Mouse (Mus musculus) liver, embryonic 11.5 days (tissue): ENCODE results near the gene Klhl33. TPM values are rescaled to one million over a fixed set of nuclear protein-coding genes. Genes with fewer than 3 reads are reported as not detected.

Source experiments
- polyA plus RNA-seq: library from polyadenylated mRNA; unstranded; fragments of >200 nt; fragmentation: Nextera tagmentation; extraction: Ambion mirVana; gene quantifications from 2 replicates; pipeline ENCODE4 v1.2.1, GENCODE M21; 2014

The Klhl33 gene
- polyA plus RNA-seq, 1 experiment from 2014 or later, result 0.34 TPM

Other genes starting within 250 kb of the Klhl33 start
- not detected in 2 replicates for gene Olfr747, start 204.3 kb downstream of the Klhl33 start, polyA plus RNA-seq
- not detected in 2 replicates for gene Olfr748, start 190.1 kb downstream of the Klhl33 start, polyA plus RNA-seq
- gene Olfr749, start 152.4 kb downstream of the Klhl33 start, polyA plus RNA-seq, result not detected in 2 replicates
- 43.5 and 44.6 TPM in 2 replicates for gene Ttc5, start 112.0 kb downstream of the Klhl33 start, polyA plus RNA-seq
- gene Ccnb1ip1, start 89.8 kb downstream of the Klhl33 start, polyA plus RNA-seq, result not detected in 2 replicates
- 76.7 and 77.5 TPM in 2 replicates for gene Parp2, start 89.7 kb downstream of the Klhl33 start, polyA plus RNA-seq
- 4.6 and 5.5 TPM in 2 replicates for gene Tep1, start 26.9 kb downstream of the Klhl33 start, polyA plus RNA-seq
- 116 and 119 TPM in 2 replicates for gene Osgep, start 27.4 kb upstream of the Klhl33 start, polyA plus RNA-seq
- 251 and 267 TPM in 2 replicates for gene Apex1, start 27.5 kb upstream of the Klhl33 start, polyA plus RNA-seq
- gene Pip4p1, start 33.3 kb upstream of the Klhl33 start, polyA plus RNA-seq, result 36.9 and 42.2 TPM in 2 replicates
- gene Pnp, start 33.6 kb upstream of the Klhl33 start, polyA plus RNA-seq, result 86.7 and 87.7 TPM in 2 replicates
- gene Gm49342, start 47.0 kb upstream of the Klhl33 start, polyA plus RNA-seq, result not detected in 2 replicates
- gene Pnp2, start 58.5 kb upstream of the Klhl33 start, polyA plus RNA-seq, result 2.8 and 2.9 TPM in 2 replicates
- gene Rnase10, start 110.2 kb upstream of the Klhl33 start, polyA plus RNA-seq, result not detected in 2 replicates
- not detected in 2 replicates for gene Rnase9, start 144.4 kb upstream of the Klhl33 start, polyA plus RNA-seq
- not detected in 2 replicates for gene Rnase11, start 152.7 kb upstream of the Klhl33 start, polyA plus RNA-seq
- 1.4 and 1.6 TPM in 2 replicates for gene Rnase12, start 160.2 kb upstream of the Klhl33 start, polyA plus RNA-seq
- not detected in 2 replicates for gene Olfr750, start 176.9 kb upstream of the Klhl33 start, polyA plus RNA-seq
- gene Rnase4, start 193.6 kb upstream of the Klhl33 start, polyA plus RNA-seq, result 13.3 and 13.6 TPM in 2 replicates
- 3.6 and 4.0 TPM in 2 replicates for gene Ang, start 193.6 kb upstream of the Klhl33 start, polyA plus RNA-seq
- gene Eddm3b, start 216.9 kb upstream of the Klhl33 start, polyA plus RNA-seq, result not detected in 2 replicates
- 3.2 and 4.2 TPM in 2 replicates for gene Rnase6, start 226.4 kb upstream of the Klhl33 start, polyA plus RNA-seq
- not detected in 2 replicates for gene Rnase1, start 249.3 kb upstream of the Klhl33 start, polyA plus RNA-seq